Mouse (Mus musculus): ENCODE measurements around the gene Rita1.

DNA sequence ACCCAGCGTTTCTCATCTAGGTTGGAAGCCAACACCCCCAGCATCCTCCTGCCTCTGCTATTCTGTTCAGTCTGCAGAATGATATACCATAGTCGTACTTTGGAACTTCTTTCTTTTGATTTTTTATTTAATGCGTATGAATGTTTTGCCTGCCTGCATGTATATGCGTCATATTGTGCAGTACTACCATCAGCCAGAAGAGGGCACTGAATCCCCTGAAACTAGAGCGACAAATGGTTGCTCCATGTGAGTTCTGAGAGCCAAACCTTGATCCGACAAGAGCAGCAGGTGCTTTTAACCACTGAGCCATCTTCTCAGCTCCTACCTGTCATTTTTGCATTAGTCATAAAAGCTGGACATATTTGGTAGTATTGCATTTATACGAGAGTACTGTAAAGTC is 20.2 kb downstream of the Rita1 start:
- peak; percentile 56 for TF ChIP-seq CTCF (IDR thresholded peaks at IDR 0.05)
- TF ChIP-seq POLR2A (IDR thresholded peaks at IDR 0.05; ENCODE audit: insufficient read depth, low read depth, low read length): no peak

Data from heart, adult 2 months (tissue).